Mouse (Mus musculus) forebrain, embryonic 12.5 days (tissue): Measurements from ENCODE around the gene Ptpn14. TPM values are rescaled to one million over a fixed set of nuclear protein-coding genes. Genes with fewer than 3 reads are reported as not detected.

Source experiments
- ATAC-seq: fragments of 200-750 bp; cut with Nextera tagmentation; 2 replicates; pipeline ENCODE4 v1.8.0; 2017; ENCODE audit warnings: moderate TSS enrichment; ENCODE audit not compliant: low FRiP score
- H3K27ac ChIP-seq: fragments of 300-500 bp; sonication (generic); 2 replicates; pipeline ENCODE4 v1.5.1; 2016; ENCODE audit warnings: mild to moderate bottlenecking
- H3K27me3 ChIP-seq: fragments of 300-500 bp; sonication (generic); 2 replicates; pipeline ENCODE4 v1.6.1; 2016; ENCODE audit warnings: mild to moderate bottlenecking
- H3K36me3 ChIP-seq: fragments of 300-500 bp; sonication (generic); replicated peaks from 2 replicates; pipeline ENCODE4 v1.6.1; 2016; ENCODE audit warnings: mild to moderate bottlenecking
- H3K4me1 ChIP-seq: fragments of 300-500 bp; sonication (generic); 2 replicates; pipeline ENCODE4 v1.6.1; 2016
- H3K4me2 ChIP-seq: fragments of 300-500 bp; sonication (generic); 2 replicates; pipeline ENCODE4 v1.6.1; 2016; ENCODE audit warnings: mild to moderate bottlenecking, moderate library complexity
- H3K4me3 ChIP-seq: fragments of 300-500 bp; sonication (generic); replicated peaks from 2 replicates; pipeline ENCODE4 v1.5.1; 2016; ENCODE audit warnings: mild to moderate bottlenecking
- H3K9ac ChIP-seq: fragments of 300-500 bp; sonication (generic); 2 replicates; pipeline ENCODE4 v1.6.1; 2016; ENCODE audit warnings: mild to moderate bottlenecking
- H3K9me3 ChIP-seq: fragments of 300-500 bp; sonication (generic); 2 replicates; pipeline ENCODE4 v1.6.1; 2016
- WGBS: fragments of 180-500 bp; shearing (Covaris S2); methylation state at CpG from one replicate; pipeline ENCODE4 v1.1.7; 2016; 5-methylcytosine and 5-hydroxymethylcytosine counted together
- polyA plus RNA-seq: library from polyadenylated mRNA; unstranded; fragments of >200 nt; fragmentation: Nextera tagmentation; extraction: Ambion mirVana; gene quantifications from 2 replicates; pipeline ENCODE4 v1.2.1, GENCODE M21; 2016

Gene Ptpn14
- polyA plus RNA-seq, 1 experiment from 2014 or later, result 2.8 TPM

DNA sequence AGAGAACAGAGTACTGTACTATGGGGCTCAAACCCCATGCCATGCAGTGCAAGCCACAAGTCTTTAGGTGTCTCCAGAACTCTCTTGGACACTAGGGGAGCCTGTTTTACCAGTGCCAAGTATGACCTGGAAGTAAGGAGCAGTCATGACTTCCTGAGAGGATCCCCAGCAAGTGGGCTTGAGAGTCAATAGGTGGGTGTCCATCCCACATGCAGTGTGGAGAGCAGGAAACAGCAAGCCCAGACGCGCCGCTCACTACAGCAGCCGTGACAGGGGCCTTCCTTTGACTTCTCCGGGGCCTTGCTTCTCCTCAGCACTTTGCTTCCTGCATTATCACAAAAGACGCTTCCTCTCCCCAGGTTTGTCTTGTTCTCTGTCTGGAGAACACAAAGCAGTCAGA is 27.9 kb upstream of the Ptpn14 start:
- no peaks in the 10 kb centered on the region for H3K9me3 ChIP-seq
- H3K27me3 ChIP-seq, result peaks cover 10% of the 10 kb centered on the region
- no peaks in the 10 kb centered on the region for H3K4me1 ChIP-seq
- no peak overlapping the region for H3K27ac ChIP-seq
- no peaks in the 10 kb centered on the region for H3K36me3 ChIP-seq
- no peak overlapping the region for H3K4me2 ChIP-seq
- H3K9ac ChIP-seq, result no peak overlapping the region
- no peak for ATAC-seq
- no peak overlapping the region for H3K4me3 ChIP-seq
- WGBS, result 90% methylated on average over 6 of the region's 6 CpGs

DNA sequence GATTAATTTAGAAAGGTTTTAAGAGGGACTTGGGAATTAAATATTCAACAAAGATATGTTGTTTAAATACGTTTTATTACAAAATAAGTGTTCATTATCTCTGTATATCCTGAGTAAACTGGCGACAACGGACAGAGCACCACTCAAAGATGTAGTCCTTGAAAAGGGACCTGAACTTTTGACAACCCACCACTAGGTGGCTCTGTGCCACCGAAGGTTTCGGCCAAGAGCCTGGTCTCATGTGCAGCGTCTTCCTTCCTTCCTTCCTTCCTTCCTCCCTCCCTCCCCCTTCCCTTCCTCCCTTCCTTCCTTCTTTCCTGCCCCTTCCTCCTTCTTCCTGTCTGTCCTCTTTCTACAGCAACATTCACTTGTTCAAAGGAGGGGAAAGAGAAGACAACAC is 27.1 kb upstream of the Ptpn14 start:
- peaks cover 10% of the 10 kb centered on the region for H3K27me3 ChIP-seq
- WGBS, result 3% methylated on average over 6 of the region's 6 CpGs
- H3K4me1 ChIP-seq, result no peaks in the 10 kb centered on the region
- no peaks in the 10 kb centered on the region for H3K36me3 ChIP-seq
- ATAC-seq, result peak; percentile 58; the same call in 1 of the 2 replicates
- no peak overlapping the region for H3K4me3 ChIP-seq
- H3K9me3 ChIP-seq, result no peaks in the 10 kb centered on the region
- H3K27ac ChIP-seq, result no peak overlapping the region
- H3K9ac ChIP-seq, result no peak overlapping the region
- no peak overlapping the region for H3K4me2 ChIP-seq

DNA sequence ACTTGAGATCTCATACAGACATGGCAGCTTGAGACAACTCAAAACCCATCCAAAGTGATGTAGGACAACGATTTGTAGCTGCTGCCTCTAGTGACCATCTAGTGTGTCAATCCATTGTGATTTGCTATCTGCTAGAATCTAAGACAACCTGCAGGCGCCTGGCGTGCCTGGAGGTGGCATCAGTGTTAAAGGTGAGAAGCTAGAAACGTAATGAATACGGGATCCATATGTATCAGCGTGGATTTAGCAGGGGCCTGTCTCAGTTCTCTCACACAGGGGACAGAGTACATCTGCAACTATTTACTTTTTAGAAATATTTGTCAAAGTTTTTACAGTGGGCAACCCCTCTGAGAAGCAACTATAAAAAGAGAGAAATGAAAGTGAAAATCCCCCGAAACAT is 24.9 kb upstream of the Ptpn14 start:
- no peak overlapping the region for H3K4me3 ChIP-seq
- H3K27me3 ChIP-seq, result peaks cover 10% of the 10 kb centered on the region
- H3K4me1 ChIP-seq, result peaks cover 9% of the 10 kb centered on the region; the same call in 1 of the 2 replicates
- WGBS, result 42% methylated on average over 7 of the region's 7 CpGs
- no peak for ATAC-seq
- no peak overlapping the region for H3K4me2 ChIP-seq
- H3K27ac ChIP-seq, result no peak overlapping the region
- H3K9me3 ChIP-seq, result no peaks in the 10 kb centered on the region
- no peak overlapping the region for H3K9ac ChIP-seq
- no peaks in the 10 kb centered on the region for H3K36me3 ChIP-seq

DNA sequence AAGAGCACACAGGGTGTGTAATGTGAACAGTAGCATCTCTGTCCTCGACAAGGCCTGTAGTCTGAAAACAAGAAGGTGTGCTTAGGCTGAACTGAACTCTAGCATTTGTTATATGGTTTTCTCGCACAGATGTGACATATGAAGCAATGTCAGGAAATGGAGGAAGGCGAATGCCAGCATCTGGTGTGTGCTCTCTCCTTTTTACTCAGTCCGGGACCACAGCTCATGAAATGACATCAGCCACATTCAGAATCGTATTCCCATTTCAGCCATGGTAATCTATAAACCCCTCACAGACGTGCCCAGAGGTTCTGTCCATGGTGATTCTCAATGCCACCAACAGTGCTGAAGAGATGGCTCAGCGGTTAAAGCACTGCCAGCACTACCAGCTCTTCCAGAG is 24.5 kb upstream of the Ptpn14 start:
- 80% methylated on average over 7 of the region's 7 CpGs for WGBS
- no peaks in the 10 kb centered on the region for H3K9me3 ChIP-seq
- no peak for ATAC-seq
- H3K27me3 ChIP-seq, result peaks cover 10% of the 10 kb centered on the region
- no peak overlapping the region for H3K9ac ChIP-seq
- no peak overlapping the region for H3K27ac ChIP-seq
- H3K4me1 ChIP-seq, result peaks cover 9% of the 10 kb centered on the region; the same call in 1 of the 2 replicates
- no peak overlapping the region for H3K4me3 ChIP-seq
- no peaks in the 10 kb centered on the region for H3K36me3 ChIP-seq
- no peak overlapping the region for H3K4me2 ChIP-seq

DNA sequence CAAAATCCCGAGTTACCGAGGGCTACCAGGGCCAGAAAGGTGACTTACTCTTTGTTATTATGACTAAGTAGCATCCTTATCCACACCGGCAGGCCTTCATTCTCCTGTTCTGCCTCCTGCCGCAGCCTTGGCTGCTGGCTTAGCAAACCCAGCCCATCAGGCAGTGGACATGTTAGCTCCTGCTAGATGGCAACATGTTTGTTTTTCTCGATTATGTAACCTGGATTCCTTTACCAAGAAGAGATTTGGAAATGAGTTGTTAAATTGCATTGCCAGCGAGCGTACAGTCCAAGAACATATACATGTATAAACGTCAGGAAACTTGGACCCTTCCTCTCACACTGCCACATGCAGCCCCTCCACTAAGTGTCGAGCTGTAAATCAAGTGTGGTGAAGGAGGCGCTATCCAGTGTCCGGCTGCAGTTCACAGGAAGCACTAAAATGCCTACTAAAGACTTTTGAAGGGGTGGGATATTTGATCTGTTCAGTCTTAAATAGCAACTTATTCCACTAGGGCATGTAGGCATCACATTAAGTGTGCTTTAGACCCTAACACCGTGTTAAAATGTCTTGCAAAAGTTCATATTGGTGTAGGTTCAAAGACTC is 21.9 kb upstream of the Ptpn14 start:
- Histone ChIP-seq H3K36me3 (no peaks in the 10 kb centered on the region), H3K4me1 (peaks cover 9% of the 10 kb centered on the region; the same call in 1 of the 2 replicates), H3K9me3 (no peaks in the 10 kb centered on the region), H3K27me3 (peaks cover 4% of the 10 kb centered on the region; the same call in 1 of the 2 replicates), H3K4me3 (no peak overlapping the region), H3K4me2 (no peak overlapping the region), H3K9ac (no peak overlapping the region), H3K27ac (no peak overlapping the region)
- 85% methylated on average over 12 of the region's 12 CpGs for WGBS
- ATAC-seq, result no peak

DNA sequence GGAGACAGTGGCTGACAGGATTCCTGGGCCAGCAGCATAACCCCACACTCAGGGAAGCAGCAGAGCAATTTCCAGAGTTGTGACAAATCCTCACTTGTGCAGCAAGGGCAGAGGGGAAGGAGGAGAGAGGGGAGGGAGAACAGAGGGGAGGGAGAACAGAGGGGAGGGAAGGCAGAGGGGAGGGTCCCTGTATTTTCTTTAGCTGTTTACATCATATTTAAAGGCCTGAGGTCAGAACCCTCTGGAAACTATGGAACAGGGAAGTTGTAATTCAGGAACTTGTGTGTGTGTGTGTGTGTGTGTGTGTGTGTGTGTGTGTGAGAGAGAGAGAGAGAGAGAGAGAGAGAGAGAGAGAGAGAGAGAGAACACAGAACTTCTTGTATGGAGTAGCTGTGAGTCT is 21.1 kb upstream of the Ptpn14 start:
- Histone ChIP-seq H3K4me3 (no peak overlapping the region), H3K27ac (no peak overlapping the region), H3K36me3 (no peaks in the 10 kb centered on the region), H3K9ac (no peak overlapping the region), H3K4me1 (peaks cover 9% of the 10 kb centered on the region; the same call in 1 of the 2 replicates), H3K27me3 (peaks cover 4% of the 10 kb centered on the region; the same call in 1 of the 2 replicates), H3K4me2 (no peak overlapping the region), H3K9me3 (no peaks in the 10 kb centered on the region)
- ATAC-seq, result no peak

DNA sequence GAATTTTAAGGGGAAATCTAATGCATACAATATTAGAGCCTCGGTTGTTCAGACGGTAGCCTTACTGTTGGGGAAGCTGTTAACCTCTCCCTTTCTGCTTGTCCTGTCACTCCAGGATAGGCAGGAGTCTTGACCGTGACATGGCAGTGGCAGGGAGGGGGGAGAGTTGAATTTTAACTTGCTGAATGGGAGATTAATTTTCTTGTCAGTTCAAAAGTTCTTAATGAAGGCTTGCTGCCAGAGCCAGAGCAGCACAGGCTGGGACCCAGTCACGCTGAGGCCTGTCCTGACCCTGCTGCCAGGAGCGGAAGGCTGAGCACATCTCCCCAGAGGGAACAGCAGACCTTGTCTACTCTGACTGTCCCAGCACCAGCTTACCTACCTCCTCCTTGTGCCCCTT is 20.6 kb upstream of the Ptpn14 start:
- Histone ChIP-seq H3K36me3 (no peaks in the 10 kb centered on the region), H3K9me3 (no peaks in the 10 kb centered on the region), H3K4me1 (peaks cover 9% of the 10 kb centered on the region; the same call in 1 of the 2 replicates), H3K4me2 (no peak overlapping the region), H3K9ac (no peak overlapping the region), H3K27ac (no peak overlapping the region), H3K27me3 (peaks cover 4% of the 10 kb centered on the region; the same call in 1 of the 2 replicates), H3K4me3 (no peak overlapping the region)
- 39% methylated on average over 5 of the region's 5 CpGs for WGBS
- no peak for ATAC-seq

DNA sequence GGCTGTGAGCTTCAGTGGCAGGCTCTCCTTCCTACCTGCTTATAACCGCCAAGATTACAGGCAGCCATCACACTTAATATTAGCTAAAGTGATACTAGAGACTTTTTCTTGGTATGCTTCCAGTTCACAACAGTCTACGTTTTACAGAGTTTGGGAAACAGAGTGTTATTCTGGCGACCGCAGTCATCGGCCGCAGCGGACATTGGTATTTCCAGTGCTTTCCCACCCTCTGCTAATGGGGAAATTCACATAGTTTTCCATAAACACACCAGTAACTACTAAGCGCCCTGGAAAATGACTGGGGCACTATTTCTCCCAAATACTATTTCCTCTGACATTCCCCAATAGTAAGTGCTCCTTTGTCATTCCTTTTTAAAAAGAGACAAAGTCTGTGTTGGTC is 19.1 kb upstream of the Ptpn14 start:
- Histone ChIP-seq H3K27ac (no peak overlapping the region), H3K9ac (no peak overlapping the region), H3K36me3 (no peaks in the 10 kb centered on the region), H3K27me3 (no peaks in the 10 kb centered on the region; the same call in 1 of the 2 replicates), H3K4me2 (no peak overlapping the region), H3K4me1 (peaks cover 9% of the 10 kb centered on the region; the same call in 1 of the 2 replicates), H3K4me3 (no peak overlapping the region), H3K9me3 (no peaks in the 10 kb centered on the region)
- 81% methylated on average over 8 of the region's 8 CpGs for WGBS
- ATAC-seq, result no peak

DNA sequence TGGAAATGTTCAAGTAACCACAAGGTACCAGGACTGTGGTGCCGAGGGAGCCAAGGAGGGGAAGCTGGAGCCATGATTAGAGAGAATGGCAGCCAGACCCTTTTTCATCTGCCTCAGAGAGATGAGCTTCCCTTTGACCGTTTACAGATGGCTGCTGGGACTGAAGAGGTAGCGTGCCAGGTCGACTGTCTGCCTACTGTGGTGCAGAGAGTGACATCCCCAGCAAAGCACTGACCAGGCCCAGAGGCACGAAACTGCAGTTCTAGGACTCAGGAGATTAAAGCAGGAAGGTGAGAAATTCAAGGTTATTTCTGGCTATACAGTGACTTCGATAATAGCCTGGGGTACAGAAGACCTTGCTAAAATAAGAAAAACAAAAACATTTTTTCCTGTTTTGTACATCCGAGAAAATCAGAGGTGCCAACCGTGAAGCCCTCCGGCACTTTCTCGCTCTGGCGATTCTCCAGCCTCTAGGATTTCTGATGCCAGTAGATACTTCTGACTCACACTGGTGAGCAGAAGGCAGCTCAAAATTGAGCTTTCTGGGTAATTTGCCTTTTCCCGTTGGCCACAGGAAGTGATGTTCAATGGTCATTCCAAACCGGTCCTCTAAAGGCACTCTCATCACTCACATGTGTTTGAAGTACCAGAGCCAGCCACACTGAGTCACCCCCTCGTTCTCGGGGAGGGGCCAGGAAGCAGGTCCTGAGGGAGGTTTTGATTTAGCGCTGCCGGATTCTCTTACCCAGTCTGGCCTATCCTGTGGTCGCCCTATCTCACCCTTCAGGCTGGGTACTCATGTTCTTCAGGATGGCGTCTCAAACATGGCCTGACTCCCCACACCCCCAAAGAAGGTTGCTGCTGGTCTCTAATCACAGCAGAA is 11.9 kb upstream of the Ptpn14 start:
- 75% methylated on average over 19 of the region's 19 CpGs for WGBS

DNA sequence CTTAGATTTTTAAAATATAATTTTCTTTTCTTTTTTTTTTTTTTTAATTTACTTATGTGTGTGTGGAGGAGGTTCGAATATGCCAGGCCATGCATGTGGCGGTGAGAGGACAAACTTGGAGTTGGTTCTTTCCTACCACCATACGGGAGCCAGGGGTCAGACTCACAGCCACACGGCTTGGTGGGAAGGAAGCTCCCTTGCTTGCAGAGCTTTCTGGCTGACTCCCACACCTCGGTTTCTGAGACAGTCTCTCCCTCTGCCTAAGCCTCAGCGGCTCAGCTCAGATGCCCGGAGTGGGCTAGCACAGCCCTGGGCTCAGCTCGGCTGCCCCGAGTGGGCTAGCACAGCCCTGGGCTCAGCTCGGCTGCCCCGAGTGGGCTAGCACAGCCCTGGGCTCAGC is 10.5 kb upstream of the Ptpn14 start:
- no peak for ATAC-seq
- Histone ChIP-seq H3K4me3 (no peak overlapping the region), H3K9me3 (no peaks in the 10 kb centered on the region), H3K27me3 (no peaks in the 10 kb centered on the region), H3K27ac (no peak overlapping the region), H3K4me1 (no peaks in the 10 kb centered on the region), H3K36me3 (no peaks in the 10 kb centered on the region), H3K9ac (no peak overlapping the region), H3K4me2 (no peak overlapping the region)
- 89% methylated on average over 11 of the region's 11 CpGs for WGBS

More for the DNA sequence above, 11.9 kb upstream of the Ptpn14 start:
- no peaks in the 10 kb centered on the region for H3K9me3 ChIP-seq
- no peak overlapping the region for H3K9ac ChIP-seq
- H3K27me3 ChIP-seq, result no peaks in the 10 kb centered on the region
- no peaks in the 10 kb centered on the region for H3K36me3 ChIP-seq
- no peaks in the 10 kb centered on the region for H3K4me1 ChIP-seq
- no peak overlapping the region for H3K27ac ChIP-seq
- ATAC-seq, result no peak
- no peak overlapping the region for H3K4me2 ChIP-seq
- H3K4me3 ChIP-seq, result no peak overlapping the region

DNA sequence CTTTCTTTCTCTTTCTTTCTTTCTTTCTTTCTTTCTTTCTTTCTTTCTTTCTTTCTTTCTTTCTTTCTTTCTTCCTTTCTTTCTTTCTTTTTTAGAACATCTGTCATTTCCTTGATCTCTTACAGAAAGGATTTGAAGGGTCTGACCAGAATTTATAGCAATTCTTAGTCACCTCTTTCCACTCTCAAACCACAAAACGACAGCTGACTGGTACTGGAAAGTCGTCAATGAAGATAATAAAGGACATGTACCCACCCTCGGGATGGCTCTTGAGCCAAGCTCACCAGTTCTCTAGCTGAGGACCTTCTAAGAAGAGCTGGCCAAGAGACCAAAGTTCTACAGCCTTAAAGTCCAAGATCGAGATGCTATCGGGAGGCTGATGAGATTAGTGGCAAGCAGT is 9.5 kb upstream of the Ptpn14 start:
- H3K9ac ChIP-seq, result no peak overlapping the region
- H3K9me3 ChIP-seq, result no peaks in the 10 kb centered on the region
- H3K4me1 ChIP-seq, result no peaks in the 10 kb centered on the region
- WGBS, result 83% methylated on average over 5 of the region's 5 CpGs
- no peak overlapping the region for H3K27ac ChIP-seq
- H3K27me3 ChIP-seq, result no peaks in the 10 kb centered on the region
- no peak overlapping the region for H3K4me3 ChIP-seq
- H3K36me3 ChIP-seq, result no peaks in the 10 kb centered on the region
- no peak overlapping the region for H3K4me2 ChIP-seq
- no peak for ATAC-seq

DNA sequence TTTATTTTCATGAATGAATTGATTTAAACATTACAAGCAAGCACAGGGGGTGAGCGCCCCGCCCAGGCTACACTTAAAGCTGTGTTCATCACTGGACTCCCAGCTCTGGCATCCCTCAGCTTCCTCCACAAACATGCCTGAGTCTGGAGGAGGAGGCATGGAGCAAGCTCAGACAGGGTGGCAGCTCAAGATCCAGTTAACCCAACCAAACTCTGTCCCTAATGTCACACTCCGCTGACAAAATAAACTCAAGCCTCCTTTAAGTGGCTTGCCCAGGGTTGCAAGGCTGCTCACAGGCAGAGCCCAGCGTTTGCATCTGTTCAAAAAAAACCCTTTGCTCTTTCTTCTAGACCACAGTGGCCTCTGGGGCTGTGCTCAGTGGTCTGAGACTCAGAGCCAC is 1.9 kb upstream of the Ptpn14 start:
- no peaks in the 10 kb centered on the region for H3K9me3 ChIP-seq
- H3K4me3 ChIP-seq, result no peak overlapping the region
- H3K27ac ChIP-seq, result no peak overlapping the region
- no peak overlapping the region for H3K4me2 ChIP-seq
- H3K9ac ChIP-seq, result no peak overlapping the region
- no peaks in the 10 kb centered on the region for H3K36me3 ChIP-seq
- 65% methylated on average over 4 of the region's 4 CpGs for WGBS
- ATAC-seq, result no peak
- peaks cover 28% of the 10 kb centered on the region for H3K4me1 ChIP-seq
- H3K27me3 ChIP-seq, result peaks cover 59% of the 10 kb centered on the region
